Mouse (Mus musculus) gastrocnemius, adult 18-20 months (tissue): ENCODE measurements at regions not wholly inside any gene's neighbourhood (a gene's known extent, or its start where the extent isn't known, plus 50 kb on each side); places are given as distances from the start of the nearest gene placed in this dataset.
"Not testable (repeated sequence)": the region's sequence is repeated elsewhere in the genome, so short reads cannot be mapped to it uniquely, and the experiment has no call there.

Experiments used
- DNase-seq: peaks from one replicate; pipeline ENCODE4 v3.0.0; 2021; ENCODE audit warnings: low spot score

DNA sequence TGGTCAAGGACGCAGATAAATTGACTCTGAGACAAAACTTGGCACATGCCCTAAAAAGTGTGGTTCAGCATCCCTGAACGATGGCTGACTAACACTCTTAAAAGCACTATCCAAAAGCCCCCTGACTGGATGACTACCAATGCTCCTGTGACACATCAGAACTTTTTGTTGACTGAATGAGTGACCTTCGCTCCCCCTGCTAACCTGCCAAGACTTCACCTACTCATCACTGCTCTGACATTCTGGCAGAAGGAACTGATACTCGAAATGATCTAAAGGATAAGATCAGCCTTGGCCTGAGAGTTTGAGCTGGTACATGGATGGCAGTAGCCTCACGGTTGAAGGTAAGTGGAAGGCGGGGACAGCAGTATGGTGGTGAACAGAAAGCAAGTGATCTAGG is 62.4 kb upstream of the Tgm3 start:
- DNase-seq, result not testable (repeated sequence)

GRCm38 (mm10) chr2:129952486-129952885 is 59.7 kb upstream of the Tgm3 start:
- DNase-seq, result no peak

GRCm38 (mm10) chr2:129955260-129955691 is 56.9 kb upstream of the Tgm3 start:
- no peak for DNase-seq

- no peak for DNase-seq
Observed at GRCm38 (mm10) chr2:129958120-129958519, 54.0 kb upstream of the Tgm3 start.

GRCm38 (mm10) chr2:129960364-129960763 is 51.8 kb upstream of the Tgm3 start:
- no peak for DNase-seq

DNA sequence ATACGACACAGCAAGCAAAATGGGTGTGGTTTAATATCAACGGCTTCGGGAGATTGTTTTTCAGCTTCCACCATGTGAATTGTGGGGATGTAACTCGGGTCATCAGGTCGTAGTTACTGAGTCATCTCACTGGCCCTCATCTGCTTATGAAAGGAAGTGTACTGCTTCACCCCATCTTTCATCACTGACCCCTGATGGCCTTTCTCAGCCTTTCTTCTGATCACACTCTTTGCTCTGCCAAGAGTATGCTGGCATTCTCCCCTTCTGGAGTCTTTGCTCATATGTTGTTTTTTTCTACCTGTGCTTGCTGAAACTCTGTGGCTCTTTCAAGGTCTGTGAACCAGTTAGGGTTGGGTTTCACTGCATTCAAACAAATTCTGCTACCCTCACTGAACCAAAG is 50.6 kb upstream of the Tgm3 start:
- no peak for DNase-seq
